Mouse (Mus musculus) neural tube, postnatal 0 days (tissue): ENCODE data around the gene Gm45799. TPM values are rescaled to one million over a fixed set of nuclear protein-coding genes. Genes with fewer than 3 reads are reported as not detected.

Experiments
- polyA plus RNA-seq: library from polyadenylated mRNA; unstranded; fragments of >200 nt; fragmentation: Nextera tagmentation; extraction: Ambion mirVana; gene quantifications from 2 replicates; pipeline ENCODE4 v1.2.1, GENCODE M21; 2015

The Gm45799 gene
- 18.2 and 25.6 TPM in 2 replicates for polyA plus RNA-seq

GRCm38 (mm10) chr7:105640233-105640893 lies at the start of gene Gm45799, which contains the start of gene Arfip2:
TSS of gene Gm45799 (plus strand) at chr7:105640552.
TSS of gene Arfip2 (minus strand) at chr7:105640416.

GRCm38 (mm10) chr7:105633127-105633800 lies 7.1 kb upstream of the Gm45799 start, which contains the start of gene Trim3:
TSS of gene Trim3 (minus strand) at chr7:105633571.

GRCm38 (mm10) chr7:105639756-105640155 lies 596 bp upstream of the Gm45799 start, which contains the start of gene Timm10b:
TSS of gene Timm10b (plus strand) at chr7:105640056.

GRCm38 (mm10) chr7:105650639-105651435 lies 10.5 kb downstream of the Gm45799 start, which contains the start of gene Dnhd1:
TSS of gene Dnhd1 (plus strand) at chr7:105650827.

Other genes starting within 250 kb of the Gm45799 start
- gene Fam160a2, start 240.5 kb upstream of the Gm45799 start, polyA plus RNA-seq, result 29.2 and 36.0 TPM in 2 replicates
- 0.13 and 0.18 TPM in 2 replicates for gene Cnga4, start 236.0 kb upstream of the Gm45799 start, polyA plus RNA-seq
- 7.7 and 8.3 TPM in 2 replicates for gene Cckbr, start 214.8 kb upstream of the Gm45799 start, polyA plus RNA-seq
- gene Cavin3, start 158.3 kb upstream of the Gm45799 start, polyA plus RNA-seq, result 51.8 and 63.3 TPM in 2 replicates
- gene Smpd1, start 86.2 kb upstream of the Gm45799 start, polyA plus RNA-seq, result 97.1 and 101 TPM in 2 replicates
- 260 and 295 TPM in 2 replicates for gene Apbb1, start 58.9 kb upstream of the Gm45799 start, polyA plus RNA-seq
- 0.19 TPM in 1 of 2 replicates, not detected in the other for gene Hpx, start 40.4 kb upstream of the Gm45799 start, polyA plus RNA-seq
- 95.8 and 110 TPM in 2 replicates for gene Trim3, start 7.0 kb upstream of the Gm45799 start, polyA plus RNA-seq
- 229 and 231 TPM in 2 replicates for gene Timm10b, start 496 bp upstream of the Gm45799 start, polyA plus RNA-seq
- gene Arfip2, start 136 bp upstream of the Gm45799 start, polyA plus RNA-seq, result 75.6 and 81.8 TPM in 2 replicates
- 1.5 and 1.7 TPM in 2 replicates for gene Dnhd1, start 10.3 kb downstream of the Gm45799 start, polyA plus RNA-seq
- gene Ilk, start 96.0 kb downstream of the Gm45799 start, polyA plus RNA-seq, result 181 and 191 TPM in 2 replicates
- gene Rrp8, start 96.8 kb downstream of the Gm45799 start, polyA plus RNA-seq, result 19.3 and 20.0 TPM in 2 replicates
- 129 and 156 TPM in 2 replicates for gene Taf10, start 103.8 kb downstream of the Gm45799 start, polyA plus RNA-seq
- 54.2 and 63.4 TPM in 2 replicates for gene Tpp1, start 111.7 kb downstream of the Gm45799 start, polyA plus RNA-seq
- 5.9 and 7.6 TPM in 2 replicates for gene Dchs1, start 147.1 kb downstream of the Gm45799 start, polyA plus RNA-seq
- gene Mrpl17, start 170.5 kb downstream of the Gm45799 start, polyA plus RNA-seq, result 234 and 242 TPM in 2 replicates